Mouse (Mus musculus) mesoderm, embryonic 11.5 days (tissue): ENCODE results near the gene Hsd17b1.

ENCODE experiments used
- DNase-seq: peaks from one replicate; pipeline ENCODE4 v3.0.0-alpha.2; 2012; ENCODE audit warnings: low read depth, low spot score

The Hsd17b1 gene

GRCm38 (mm10) chr11:101060126-101060525 is 18.1 kb upstream of the Hsd17b1 start:
- no peak for DNase-seq

DNA sequence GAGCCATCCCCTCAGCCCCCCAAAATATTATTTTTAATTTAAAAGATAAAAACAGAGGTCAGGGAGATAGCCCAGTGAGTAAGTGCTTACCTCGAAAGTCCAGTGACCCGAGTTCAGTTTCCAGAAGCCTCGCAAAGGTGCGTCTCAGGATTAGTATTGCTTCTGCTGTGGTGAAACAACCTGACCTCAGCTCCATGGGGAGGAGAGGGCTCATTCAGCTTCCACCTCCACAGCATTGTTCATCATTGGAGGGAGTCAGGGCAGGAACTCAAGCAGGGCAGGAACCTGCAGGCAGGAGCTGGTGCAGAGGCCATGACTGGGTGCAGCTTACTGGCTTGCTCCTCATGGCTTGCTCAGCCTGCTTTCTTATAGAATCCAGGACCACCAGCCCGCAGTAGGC is 17.2 kb upstream of the Hsd17b1 start:
- DNase-seq, result no peak

DNA sequence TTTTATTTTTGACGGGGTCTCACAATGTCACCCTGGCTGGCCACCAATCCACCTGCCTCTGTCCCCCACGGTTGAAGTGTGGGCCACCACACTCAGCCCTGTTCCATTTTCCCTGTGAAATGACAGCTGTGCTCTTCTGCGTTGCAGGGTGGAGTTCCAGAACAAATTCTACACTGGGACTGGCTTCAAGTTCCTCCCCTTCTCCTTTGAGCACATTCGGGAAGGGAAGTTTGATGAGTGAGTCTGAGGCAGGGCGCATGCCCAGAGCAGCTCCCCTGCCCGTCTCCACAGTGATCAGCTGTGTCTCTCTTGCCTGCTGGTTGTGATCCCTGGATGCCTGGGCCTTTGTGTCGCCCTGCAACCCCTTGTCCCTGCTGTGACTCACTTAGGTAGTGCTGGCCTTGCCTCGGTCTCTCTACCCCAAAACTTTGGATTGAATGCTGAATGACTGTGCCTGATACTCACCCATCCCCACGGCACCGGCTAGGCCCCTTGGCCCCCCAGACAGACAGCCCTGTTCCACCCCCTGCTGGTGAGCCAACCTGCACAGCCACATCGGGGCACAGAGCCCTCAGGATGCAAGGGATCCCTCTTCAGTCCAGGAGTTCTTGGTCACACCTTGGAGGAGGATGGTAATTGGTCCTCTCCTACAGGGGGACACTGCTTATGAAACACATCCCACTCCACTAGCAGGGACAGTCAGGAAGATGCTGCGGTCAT is 15.9 kb upstream of the Hsd17b1 start:
- no peak for DNase-seq

DNA sequence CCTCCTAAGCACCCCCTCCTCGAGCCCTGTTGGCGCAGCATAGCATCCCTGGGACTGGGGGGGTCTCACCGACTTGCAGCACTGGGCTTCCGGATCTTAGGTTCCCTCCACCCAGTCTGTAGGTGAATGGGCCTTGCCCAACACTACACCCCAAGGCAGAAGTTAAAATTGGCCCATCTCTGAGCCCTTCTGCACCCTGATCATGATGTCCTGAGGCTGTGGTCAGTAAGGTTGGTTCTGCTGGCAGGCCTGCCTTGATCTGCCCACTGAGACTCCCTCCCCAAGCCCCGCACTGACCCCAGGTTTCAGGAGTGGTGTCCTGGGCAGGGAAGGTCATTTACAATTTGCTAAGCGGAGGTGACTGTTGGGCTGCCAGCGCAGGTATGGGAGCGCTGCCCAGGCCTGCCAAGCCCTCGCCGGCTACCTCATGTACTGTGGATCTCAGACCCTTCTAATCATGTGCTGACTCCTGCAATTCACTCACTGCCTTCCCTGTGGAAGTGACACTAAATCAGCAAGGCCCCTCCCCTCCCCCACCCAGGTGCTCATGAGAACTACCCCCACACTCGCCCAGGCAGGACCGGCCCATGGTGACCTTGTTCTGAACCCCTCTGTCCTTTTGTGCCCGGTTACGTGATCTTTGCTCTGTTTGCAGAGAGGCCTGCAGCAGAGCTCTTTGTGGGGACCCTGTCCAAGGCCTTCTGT is 15.1 kb upstream of the Hsd17b1 start:
- no peak for DNase-seq

DNA sequence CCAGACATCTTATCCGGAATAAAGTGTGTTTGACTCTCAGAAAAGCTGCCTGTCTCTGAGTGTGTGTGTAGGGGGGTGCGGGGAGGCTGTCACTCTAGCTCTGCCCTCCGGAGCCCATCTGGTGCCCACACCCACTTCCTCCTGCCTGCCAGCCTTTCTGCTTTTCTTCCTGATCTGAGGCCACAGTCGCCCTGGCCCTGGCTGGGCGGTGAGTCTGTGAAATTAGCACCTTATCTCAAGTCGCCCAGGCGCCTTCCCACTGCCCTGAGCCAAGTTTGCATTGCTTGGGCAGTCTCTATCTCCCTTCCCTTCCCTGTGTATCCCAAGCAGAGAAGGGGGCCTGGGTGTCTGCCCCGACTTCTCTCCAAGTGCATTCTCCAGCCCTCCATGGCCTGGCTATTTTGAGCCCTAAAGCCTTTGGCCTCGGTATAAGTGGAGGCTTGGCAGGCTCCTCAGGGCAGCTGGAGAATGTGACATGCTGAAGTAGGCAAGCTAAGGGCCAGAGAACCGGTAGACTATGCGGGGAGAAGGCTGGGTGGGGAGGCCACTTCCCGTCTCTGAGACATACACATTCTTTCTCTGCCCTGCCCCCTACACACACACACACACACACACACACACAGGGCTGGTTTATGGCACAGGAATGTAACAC is 14.4 kb upstream of the Hsd17b1 start:
- DNase-seq, result peak; percentile 40

DNA sequence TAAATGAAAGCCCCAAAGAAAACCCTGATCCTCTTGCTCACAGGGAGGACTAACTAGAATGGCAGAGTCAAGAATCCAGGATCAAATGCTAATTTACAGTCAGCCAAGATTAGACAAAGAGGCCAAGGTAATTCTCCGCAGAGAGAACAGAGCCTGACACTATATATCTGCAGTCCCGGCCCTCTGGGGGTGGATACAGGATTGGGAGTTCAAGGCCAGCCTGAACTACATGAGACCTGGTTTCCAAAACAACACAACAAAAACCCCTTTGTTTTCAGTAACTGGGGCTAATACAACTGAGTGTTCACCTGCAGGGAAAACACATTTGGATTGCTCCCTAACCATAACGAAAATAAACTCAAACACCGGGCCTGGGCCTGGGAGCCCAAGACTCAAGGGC is 13.7 kb upstream of the Hsd17b1 start:
- DNase-seq, result no peak

DNA sequence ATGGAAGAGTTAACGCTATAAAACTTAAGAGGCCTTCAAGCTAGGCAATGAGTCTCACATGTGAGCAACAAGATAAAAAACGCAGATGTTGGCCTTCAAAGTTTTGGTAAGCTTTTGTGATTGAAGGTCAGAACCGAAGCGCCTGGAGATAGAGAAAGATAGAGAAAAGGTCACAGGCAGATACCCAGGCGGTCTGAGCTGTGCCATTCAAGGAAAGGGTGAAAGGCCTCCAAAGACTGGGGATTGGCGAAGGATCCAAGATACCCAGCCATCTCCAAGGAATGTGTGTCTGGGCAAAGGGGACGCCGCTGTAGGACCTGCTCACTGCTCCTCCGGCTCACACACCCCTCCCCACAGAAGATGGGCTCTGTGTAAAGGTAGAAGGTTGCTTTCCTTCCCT is 13.2 kb upstream of the Hsd17b1 start:
- DNase-seq, result no peak

DNA sequence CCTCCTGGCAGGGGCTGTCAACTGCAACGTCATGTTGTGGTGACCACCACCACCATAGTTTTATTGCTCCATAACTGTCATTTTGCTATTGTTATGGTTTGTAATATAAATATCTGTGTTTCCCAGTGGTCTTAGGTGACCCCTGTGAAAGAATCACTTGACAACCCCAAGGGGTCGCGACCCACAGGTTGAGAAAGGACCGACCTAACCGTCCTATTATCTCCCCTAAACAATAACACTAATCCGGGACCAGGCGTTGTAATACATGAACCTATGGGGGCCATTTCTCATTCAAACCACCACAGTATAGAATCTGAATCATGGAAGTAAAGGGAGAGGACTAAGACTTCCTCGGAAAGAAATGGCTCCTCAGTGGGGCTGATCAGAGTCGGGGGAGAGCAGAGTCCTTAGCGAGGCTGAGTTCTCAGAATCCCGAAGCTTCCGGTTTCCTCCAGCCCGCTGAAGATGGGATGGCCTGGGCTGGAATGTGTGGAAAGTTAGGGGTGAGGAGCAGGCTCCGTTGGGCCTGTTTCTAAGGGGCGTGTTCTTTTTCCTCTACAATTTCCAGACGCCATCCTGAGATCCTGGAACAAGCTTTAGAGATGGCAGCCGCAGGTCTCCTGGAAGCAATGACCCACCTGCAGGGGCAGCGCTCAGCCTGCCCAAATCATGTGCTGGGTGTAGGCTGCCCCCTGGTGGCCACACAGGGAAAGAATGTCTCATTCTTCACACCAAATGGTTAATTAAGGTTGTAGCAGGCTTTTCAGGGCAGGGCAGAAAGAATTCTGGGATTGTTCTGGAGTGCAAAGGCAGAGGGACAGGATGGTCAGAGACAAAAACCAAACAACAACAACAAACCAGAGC is 11.4 kb upstream of the Hsd17b1 start:
- DNase-seq, result peak; percentile 89

- peak; percentile 91 for DNase-seq
Measured at GRCm38 (mm10) chr11:101069391-101070188, 8.6 kb upstream of the Hsd17b1 start, which contains the start of gene Naglu. TSS of gene Naglu (plus strand) at chr11:101070012.

- DNase-seq, result no peak
Measured at GRCm38 (mm10) chr11:101070189-101070527, 8.1 kb upstream of the Hsd17b1 start.

GRCm38 (mm10) chr11:101070987-101071386 is 7.2 kb upstream of the Hsd17b1 start:
- DNase-seq, result no peak

GRCm38 (mm10) chr11:101071810-101072428 is 6.3 kb upstream of the Hsd17b1 start:
- DNase-seq, result no peak

- DNase-seq, result no peak
Measured at GRCm38 (mm10) chr11:101079746-101080145, 1.5 kb downstream of the Hsd17b1 start.

DNA sequence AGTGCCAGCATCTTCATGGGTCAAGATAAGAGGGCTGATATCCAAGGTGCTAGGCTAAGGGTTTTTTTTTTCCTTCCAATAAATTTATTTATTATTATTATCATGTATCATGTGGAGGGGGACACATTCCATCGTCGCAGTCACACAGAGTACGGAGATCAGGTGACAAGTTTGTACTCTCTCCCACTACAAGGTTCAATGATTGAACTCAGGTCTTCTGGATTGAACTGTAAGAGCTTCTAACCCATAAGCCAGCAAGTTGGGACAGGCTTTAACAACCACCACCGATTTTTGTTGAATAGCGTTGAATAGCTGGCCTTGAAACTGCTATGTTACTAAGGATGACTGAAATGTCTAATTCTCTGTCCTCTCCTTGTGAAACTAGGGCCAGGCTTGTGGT is 2.2 kb downstream of the Hsd17b1 start:
- no peak for DNase-seq

GRCm38 (mm10) chr11:101081659-101082058 is 3.4 kb downstream of the Hsd17b1 start:
- DNase-seq, result no peak

- peak; percentile 92 for DNase-seq
Measured at GRCm38 (mm10) chr11:101082208-101083082, 4.2 kb downstream of the Hsd17b1 start, which contains the start of gene Coasy. TSS of gene Coasy (plus strand) at chr11:101082565.

DNA sequence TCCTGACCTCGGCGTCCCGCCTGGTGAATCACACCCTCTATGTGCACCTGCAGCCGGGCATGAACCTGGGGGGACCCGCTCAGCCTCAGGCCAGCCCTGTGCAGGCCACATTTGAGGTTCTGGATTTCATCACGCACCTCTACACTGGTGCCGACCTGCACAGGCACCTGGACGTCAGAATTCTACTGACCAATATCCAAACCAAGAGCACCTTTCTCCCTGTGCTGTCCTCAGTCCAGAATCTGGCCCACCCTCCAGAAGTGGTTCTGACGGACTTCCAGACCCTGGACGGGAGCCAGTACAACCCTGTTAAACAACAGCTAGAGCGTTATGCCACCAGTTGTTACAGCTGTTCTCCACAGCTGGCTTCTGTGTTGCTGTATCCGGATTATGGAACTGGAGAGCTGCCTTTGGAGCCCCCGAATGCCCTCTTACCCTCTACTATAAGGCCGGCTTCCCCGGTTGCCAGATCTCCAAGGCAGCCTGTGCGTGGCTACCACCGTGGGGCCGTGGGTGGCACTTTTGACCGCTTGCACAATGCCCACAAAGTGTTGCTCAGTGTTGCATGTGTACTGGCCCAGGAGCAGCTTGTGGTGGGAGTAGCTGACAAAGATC is 5.0 kb downstream of the Hsd17b1 start:
- no peak for DNase-seq

GRCm38 (mm10) chr11:101084246-101084645 is 6.0 kb downstream of the Hsd17b1 start:
- no peak for DNase-seq

DNA sequence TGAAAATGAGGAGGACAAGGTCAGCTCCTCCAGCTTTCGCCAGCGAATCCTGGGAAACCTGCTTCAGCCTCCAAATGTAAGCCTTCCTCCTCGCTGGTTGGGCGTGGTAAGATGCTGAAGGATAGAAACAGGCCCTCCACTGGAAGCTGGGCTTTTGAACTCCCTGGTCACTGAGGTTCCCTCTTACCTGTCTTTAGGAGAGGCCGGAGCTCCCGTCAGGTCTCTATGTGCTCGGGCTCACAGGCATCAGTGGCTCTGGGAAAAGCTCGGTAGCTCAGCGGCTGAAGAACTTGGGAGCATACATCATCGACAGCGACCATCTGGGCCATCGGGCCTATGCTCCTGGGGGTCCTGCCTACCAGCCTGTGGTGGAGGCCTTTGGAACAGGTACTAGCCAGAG is 6.6 kb downstream of the Hsd17b1 start:
- no peak for DNase-seq
